Mouse (Mus musculus) brain, embryonic 14.5 days (tissue): ENCODE measurements around the gene Wdr25.

ENCODE experiments used
- CTCF ChIP-seq: fragments of 200-500 bp; IDR thresholded peaks from 2 replicates; pipeline ENCODE4 v1.5.1; 2012; ENCODE audit warnings: inconsistent platforms, mild to moderate bottlenecking, moderate library complexity, borderline replicate concordance; ENCODE audit not compliant: insufficient read depth, insufficient read length; ENCODE audit errors: extremely low read depth
- POLR2A ChIP-seq: fragments of 200-500 bp; IDR thresholded peaks from 2 replicates; pipeline ENCODE4 v1.6.1; 2012; ENCODE audit warnings: mild to moderate bottlenecking, inconsistent platforms, borderline replicate concordance; ENCODE audit not compliant: poor library complexity, insufficient read depth, insufficient read length, severe bottlenecking; ENCODE audit errors: extremely low read depth

GRCm38 (mm10) chr12:108993046-108993445 is 99.6 kb downstream of the Wdr25 start:
- no peak for TF ChIP-seq CTCF
- TF ChIP-seq POLR2A, result no peak
